Mouse (Mus musculus) splenic B cell, adult 2 months (primary cell): ENCODE data around the gene Fancc.

Source experiments
- DNase-seq: peaks from one replicate; pipeline ENCODE4 v3.0.0-alpha.2; 2011; ENCODE audit warnings: low read depth, low spot score
- H3K27me3 ChIP-seq: 2 replicates; pipeline ENCODE4 v1.6.1; 2012; ENCODE audit warnings: mild to moderate bottlenecking, low read length, moderate library complexity, mixed read lengths; ENCODE audit not compliant: control insufficient read depth, poor library complexity, insufficient read depth, severe bottlenecking
- H3K36me3 ChIP-seq: 2 replicates; pipeline ENCODE4 v1.6.1; 2012; ENCODE audit warnings: mild to moderate bottlenecking, low read length, moderate library complexity, mixed read lengths; ENCODE audit not compliant: control insufficient read depth, poor library complexity, insufficient read depth, severe bottlenecking

Gene Fancc

GRCm38 (mm10) chr13:63260133-63260532 is 236.9 kb downstream of the Fancc start:
- no peak for DNase-seq
- Histone ChIP-seq H3K36me3 (no peaks in the 10 kb centered on the region), H3K27me3 (no peaks in the 10 kb centered on the region)

- H3K27me3 ChIP-seq, result no peaks in the 10 kb centered on the region
- no peaks in the 10 kb centered on the region for H3K36me3 ChIP-seq
- DNase-seq, result no peak
These were observed 238.4 kb downstream of the Fancc start for GRCm38 (mm10) chr13:63258671-63259070.

DNA sequence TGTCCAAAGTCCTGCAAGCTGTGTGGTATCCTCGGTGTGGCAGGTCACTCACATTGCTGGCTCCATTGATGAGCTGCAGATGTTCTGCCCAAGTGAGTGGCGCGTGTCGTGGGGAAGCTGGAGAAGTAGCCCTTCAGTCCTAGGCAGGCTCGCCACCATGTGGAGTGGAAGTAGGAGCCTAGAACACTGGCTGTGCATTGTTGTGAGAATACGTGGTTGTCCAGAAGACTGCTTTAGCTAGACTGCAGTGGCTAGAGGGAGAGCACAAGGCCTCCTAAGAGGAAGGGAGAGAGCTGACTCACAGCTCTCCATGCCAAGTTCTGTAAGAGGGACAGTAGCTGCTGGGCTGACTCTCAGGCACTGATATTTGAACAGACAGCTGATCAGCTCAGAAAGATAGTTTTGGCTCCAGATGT is 238.9 kb downstream of the Fancc start:
- DNase-seq, result no peak
- no peaks in the 10 kb centered on the region for H3K27me3 ChIP-seq
- no peaks in the 10 kb centered on the region for H3K36me3 ChIP-seq

DNA sequence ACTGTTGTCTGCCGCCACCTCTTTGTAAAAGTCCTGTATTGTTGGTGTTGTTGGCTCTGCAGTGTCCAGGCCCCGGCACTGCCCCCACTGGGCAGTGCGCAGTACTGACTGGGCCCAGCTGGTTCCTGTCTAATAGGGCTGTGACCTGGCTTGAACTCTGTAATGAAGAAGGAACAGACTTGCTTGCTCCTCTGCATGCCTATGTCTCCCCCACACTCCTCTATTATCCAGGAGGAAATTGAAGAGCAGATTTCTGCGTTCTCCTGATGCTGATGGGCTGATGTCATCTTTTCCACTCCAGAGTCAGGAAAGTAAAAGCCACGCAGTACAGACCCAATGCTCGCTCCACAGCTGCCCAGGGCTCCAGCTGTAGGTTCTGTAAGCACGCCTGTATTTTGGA is 240.3 kb downstream of the Fancc start:
- no peak for DNase-seq
- H3K27me3 ChIP-seq, result no peaks in the 10 kb centered on the region
- no peaks in the 10 kb centered on the region for H3K36me3 ChIP-seq

DNA sequence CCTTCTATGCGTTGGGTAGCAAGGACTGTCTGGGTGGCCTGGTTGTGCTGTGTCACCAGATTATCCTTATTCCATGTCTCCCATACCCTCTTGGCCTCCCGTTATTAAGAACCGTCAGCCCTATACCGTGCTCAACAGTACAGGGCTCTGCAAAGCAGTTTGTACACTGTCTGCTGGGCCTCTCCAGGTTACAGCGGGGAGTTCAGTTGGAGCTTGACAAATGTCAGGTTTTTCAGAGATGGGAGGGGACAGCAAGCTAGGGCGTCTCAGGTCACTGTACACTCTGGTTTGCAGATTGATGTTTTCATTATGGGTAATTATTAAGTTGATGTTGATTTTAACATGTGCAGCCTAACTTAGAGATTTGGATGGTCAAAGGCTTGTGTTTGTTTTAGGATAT is 240.9 kb downstream of the Fancc start:
- Histone ChIP-seq H3K36me3 (no peaks in the 10 kb centered on the region), H3K27me3 (no peaks in the 10 kb centered on the region)
- no peak for DNase-seq

DNA sequence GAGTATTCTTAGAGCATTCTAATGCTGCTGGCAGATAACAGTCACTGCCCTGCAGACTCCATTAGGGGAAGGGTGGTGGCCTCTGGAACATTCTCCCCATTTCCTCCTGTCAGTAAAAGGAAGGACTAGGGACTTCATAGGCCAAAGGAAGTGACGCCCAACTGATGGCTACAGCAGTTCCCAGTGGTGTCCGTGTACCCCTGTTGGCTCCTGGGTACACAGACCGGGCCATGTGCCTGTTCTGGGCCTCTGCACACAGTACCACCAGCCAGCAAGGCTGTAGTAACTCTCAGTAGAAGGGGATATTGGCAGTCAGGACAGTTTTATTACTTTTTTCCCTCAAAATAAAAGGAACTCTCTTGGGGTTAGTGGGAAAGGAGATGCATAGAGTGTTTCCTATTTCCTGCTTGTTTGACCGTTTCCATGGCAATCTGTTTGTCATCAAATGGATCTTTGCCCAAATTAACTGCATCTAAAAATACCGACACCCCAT is 241.5 kb downstream of the Fancc start:
- Histone ChIP-seq H3K36me3 (no peaks in the 10 kb centered on the region), H3K27me3 (no peaks in the 10 kb centered on the region)
- DNase-seq, result no peak

GRCm38 (mm10) chr13:63253886-63254636 is 243.0 kb downstream of the Fancc start:
- Histone ChIP-seq H3K36me3 (no peaks in the 10 kb centered on the region), H3K27me3 (no peaks in the 10 kb centered on the region)
- DNase-seq, result no peak

DNA sequence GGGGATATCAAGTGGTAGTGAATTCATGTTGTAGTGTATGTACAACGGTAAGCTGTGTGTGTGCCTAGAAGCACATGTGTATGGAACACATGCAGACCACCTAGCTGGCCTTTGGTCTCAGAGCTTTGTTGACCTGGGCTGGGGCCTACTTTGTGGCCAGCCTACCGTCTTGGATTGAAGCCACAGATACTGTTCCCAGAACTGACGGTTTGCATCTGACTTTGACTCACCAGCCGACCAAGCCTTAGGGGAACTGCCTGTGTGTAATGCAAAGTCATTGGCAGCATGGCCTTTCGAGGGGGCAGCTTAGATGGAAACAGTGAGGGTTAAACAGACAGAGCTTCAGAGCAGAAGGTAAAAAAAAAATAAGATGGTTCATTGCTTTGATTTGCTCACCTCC is 243.9 kb downstream of the Fancc start:
- H3K36me3 ChIP-seq, result no peaks in the 10 kb centered on the region
- no peak for DNase-seq
- no peaks in the 10 kb centered on the region for H3K27me3 ChIP-seq

GRCm38 (mm10) chr13:63252295-63253010 is 244.6 kb downstream of the Fancc start:
- Histone ChIP-seq H3K27me3 (no peaks in the 10 kb centered on the region), H3K36me3 (no peaks in the 10 kb centered on the region)
- DNase-seq, result no peak

- no peaks in the 10 kb centered on the region for H3K36me3 ChIP-seq
- H3K27me3 ChIP-seq, result no peaks in the 10 kb centered on the region
- DNase-seq, result no peak
These were observed 245.8 kb downstream of the Fancc start for GRCm38 (mm10) chr13:63251118-63251889.

DNA sequence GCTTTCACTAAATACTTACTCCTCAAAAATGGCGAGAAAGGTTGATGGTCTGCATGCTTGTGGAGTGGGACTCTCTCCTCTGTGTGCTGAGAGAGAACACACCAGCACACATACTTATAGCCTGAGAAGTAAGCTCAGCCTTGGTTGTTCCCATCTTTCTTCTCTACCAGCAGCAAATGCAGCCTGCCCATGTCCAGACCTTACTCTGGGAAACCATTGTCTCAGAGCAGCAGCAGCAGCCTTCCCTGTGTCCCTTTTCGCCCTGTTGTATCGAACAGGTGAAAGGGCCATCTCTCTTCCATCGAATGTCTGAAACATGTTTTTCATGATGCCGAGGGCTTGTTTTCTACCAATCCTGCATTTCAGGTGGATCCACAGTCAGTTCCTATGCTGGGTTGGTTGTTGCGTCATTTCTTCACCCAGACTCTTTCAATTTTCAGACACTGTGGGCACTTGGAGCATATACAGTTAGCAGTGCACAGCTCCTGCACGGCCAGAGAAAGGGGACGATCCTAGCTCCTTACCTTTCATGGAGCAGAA is 246.6 kb downstream of the Fancc start:
- Histone ChIP-seq H3K36me3 (no peaks in the 10 kb centered on the region), H3K27me3 (no peaks in the 10 kb centered on the region)
- no peak for DNase-seq

DNA sequence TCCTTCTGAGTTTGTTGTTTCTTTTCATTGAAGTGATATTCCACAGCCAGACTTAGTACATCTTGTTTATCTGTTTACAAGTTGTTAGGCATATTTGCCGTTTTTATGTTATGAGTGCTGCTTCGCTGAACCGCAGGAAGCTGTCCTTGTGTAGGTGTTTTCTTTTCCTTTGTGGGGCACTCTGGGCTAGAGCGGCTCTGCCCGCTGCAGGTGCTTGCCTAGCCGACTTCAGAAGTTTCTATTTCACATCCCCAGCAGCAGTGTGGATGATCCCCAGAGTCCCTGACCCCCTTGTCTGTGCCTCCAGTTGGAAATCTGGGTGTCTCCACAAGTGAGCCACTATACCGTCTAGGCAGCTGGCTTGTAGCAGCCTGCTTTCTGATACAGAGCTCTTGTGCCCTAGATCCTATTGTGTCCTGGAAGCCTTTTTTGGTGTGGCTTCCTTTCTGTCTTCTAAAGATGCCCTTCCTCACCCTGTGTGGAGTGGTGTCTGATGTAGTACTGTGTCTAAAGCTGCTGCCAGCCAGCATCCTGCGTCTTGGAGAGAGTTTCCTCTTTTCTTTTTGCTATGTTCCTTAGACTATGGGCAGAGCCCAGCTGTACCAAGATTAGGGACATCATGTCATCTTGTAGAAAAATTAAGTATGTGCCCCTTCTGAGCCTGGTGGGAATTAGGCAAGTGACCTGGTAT is 247.2 kb downstream of the Fancc start:
- Histone ChIP-seq H3K27me3 (no peaks in the 10 kb centered on the region), H3K36me3 (no peaks in the 10 kb centered on the region)
- no peak for DNase-seq

- no peak for DNase-seq
- Histone ChIP-seq H3K36me3 (no peaks in the 10 kb centered on the region), H3K27me3 (no peaks in the 10 kb centered on the region)
These were observed 247.9 kb downstream of the Fancc start for GRCm38 (mm10) chr13:63249171-63249570.

- Histone ChIP-seq H3K27me3 (no peaks in the 10 kb centered on the region), H3K36me3 (no peaks in the 10 kb centered on the region)
- no peak for DNase-seq
These were observed 248.8 kb downstream of the Fancc start for GRCm38 (mm10) chr13:63248318-63248717.
